In the genomic region with DNA sequence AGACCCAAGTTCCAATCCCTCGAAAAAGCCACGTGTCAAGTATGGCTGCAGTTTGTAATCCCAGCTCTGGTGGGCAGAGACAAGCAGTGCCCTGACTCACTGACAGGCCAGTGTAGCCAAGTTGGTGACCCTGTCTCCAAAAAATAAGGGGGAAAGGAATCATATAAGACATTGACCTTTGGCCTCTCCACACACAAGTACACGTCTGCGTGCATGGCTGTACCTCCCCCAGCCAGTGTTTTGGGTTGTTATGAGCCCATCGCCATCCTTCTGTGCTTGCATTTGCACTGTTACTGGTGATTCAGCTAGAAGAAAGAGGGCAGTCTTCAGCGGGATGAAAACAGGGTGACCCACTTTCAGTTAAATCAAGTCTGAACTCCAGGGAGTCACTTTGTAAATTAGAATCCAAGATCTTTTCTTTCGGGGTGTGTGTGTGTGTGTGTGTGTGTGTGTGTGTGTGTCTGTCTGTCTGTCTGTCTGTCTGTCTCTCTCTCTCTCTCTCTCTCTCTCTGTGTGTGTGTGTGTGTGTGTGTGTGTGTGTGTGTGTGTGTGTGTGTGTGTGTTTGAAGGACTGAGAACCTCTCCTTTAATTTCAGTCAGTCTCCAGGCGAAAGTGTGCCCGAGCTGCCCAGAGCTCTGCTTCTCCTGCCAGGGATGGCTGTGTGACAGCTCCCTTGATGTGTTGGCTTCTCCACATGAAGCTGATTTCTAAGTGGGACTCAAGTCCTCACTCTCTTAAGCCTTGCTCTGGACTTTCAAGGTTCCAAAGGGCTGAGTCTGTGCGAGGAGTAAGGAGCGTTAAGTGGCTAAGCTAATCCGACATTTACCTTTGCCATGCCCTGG, we compare ENCODE assay signal across 12 mouse cellular contexts. TPM values are rescaled to one million over a fixed set of nuclear protein-coding genes. Genes with fewer than 3 reads are reported as not detected.
DNase-seq lines count a peak whose midpoint lies in the region; ATAC-seq lines count a peak whose summit lies in the region.
"Had no signal": no experiment of that assay in that cellular context is flagged by ENCODE, and none has a peak within 500 bp of the region (broad histone marks: within the 10 kb centered on the region; RNA-seq: fewer than 3 reads in every experiment).

No protein-coding gene starts in this region.

- peak overlapping the region; percentile 22 for H3K9ac ChIP-seq in forebrain, embryonic 15.5 days (replicated peaks)
- H3K9ac ChIP-seq in midbrain, embryonic 14.5 days (replicated peaks; ENCODE audit: low read length) = peak overlapping the region; percentile 17; the same call in 1 of the 2 replicates
- H3K9ac ChIP-seq: lung, embryonic 14.5 days had no signal

- peak overlapping the region; percentile 87 for H3K27ac ChIP-seq in forebrain, embryonic 15.5 days (replicated peaks)
- peak overlapping the region; percentile 27; the same call in 1 of the 2 replicates for H3K27ac ChIP-seq in midbrain, embryonic 14.5 days (replicated peaks; ENCODE audit: low read depth, low read length)

- peak overlapping the region; percentile 49; the same call in 1 of the 2 replicates for H3K4me3 ChIP-seq in forebrain, embryonic 15.5 days
- H3K4me3 ChIP-seq in midbrain, embryonic 14.5 days (replicated peaks; ENCODE audit: low read depth, low read length) = peak overlapping the region; percentile 44

- H3K36me3 ChIP-seq in forebrain, embryonic 15.5 days = no peaks in the 10 kb centered on the region
- H3K36me3 ChIP-seq in midbrain, embryonic 14.5 days (ENCODE audit: control insufficient read depth, insufficient read depth, low read length) = no peaks in the 10 kb centered on the region

- H3K27me3 ChIP-seq in forebrain, embryonic 15.5 days = no peaks in the 10 kb centered on the region
- H3K27me3 ChIP-seq in midbrain, embryonic 14.5 days (ENCODE audit: control insufficient read depth, insufficient read depth, low read length) = no peaks in the 10 kb centered on the region

- WGBS in forebrain, embryonic 15.5 days = 30% methylated on average over 12 of the region's 12 CpGs
- 41% methylated on average over 12 of the region's 12 CpGs for WGBS in midbrain, embryonic 14.5 days

- DNase-seq in frontal cortex, postnatal 25 days (ENCODE audit: low spot score in 2 of 2) = no peak
- peak; percentile 59 to 72 for DNase-seq in cerebellum, postnatal 10 days
- DNase-seq in midbrain, embryonic 14.5 days = no peak
- no peak for DNase-seq in spleen, postnatal 4 days (ENCODE audit: low spot score in 2 of 2)
- no peak for DNase-seq in layer of hippocampus, adult 9-10 months (ENCODE audit: low spot score)
- DNase-seq in urinary bladder, postnatal 36 days (ENCODE audit: low spot score in 2 of 2) = no peak
- DNase-seq: embryo, embryonic 11 days; gastrocnemius, postnatal 25 days; lung, embryonic 14.5 days; thymus, postnatal 36 days had no signal

- peaks cover 85% of the 10 kb centered on the region for H3K4me1 ChIP-seq in forebrain, embryonic 15.5 days
- peaks cover 62% of the 10 kb centered on the region for H3K4me1 ChIP-seq in midbrain, embryonic 14.5 days (ENCODE audit: control insufficient read depth, insufficient read depth, low read length)

- peak overlapping the region; percentile 62 for H3K4me2 ChIP-seq in forebrain, embryonic 15.5 days (replicated peaks)
- peak overlapping the region; percentile 77 for H3K4me2 ChIP-seq in midbrain, embryonic 14.5 days (ENCODE audit: low read length)
- H3K4me2 ChIP-seq: lung, embryonic 14.5 days had no signal

- H3K9me3 ChIP-seq in forebrain, embryonic 15.5 days = no peaks in the 10 kb centered on the region
- no peaks in the 10 kb centered on the region for H3K9me3 ChIP-seq in midbrain, embryonic 14.5 days (ENCODE audit: control insufficient read depth, low read length)

- peak; percentile 29; the same call in 1 of the 2 replicates for ATAC-seq in frontal cortex, adult (ENCODE audit: low TSS enrichment)
- no peak for ATAC-seq in forebrain, embryonic 15.5 days (replicated peaks)
- ATAC-seq in midbrain, embryonic 14.5 days (ENCODE audit: low FRiP score, low TSS enrichment) = no peak

RNA-seq across cellular contexts. Expression of a gene that starts 43.4 kb away (rescaled TPM):
- polyA plus RNA-seq in forebrain, embryonic 15.5 days (2015; fragmentation: Nextera tagmentation; extraction: Ambion mirVana) = 3.3 and 4.2 TPM in 2 replicates
- 3.1 and 3.2 TPM in 2 replicates for polyA plus RNA-seq in midbrain, embryonic 14.5 days (2014; fragmentation: Nextera tagmentation; extraction: Ambion mirVana)

Comparison
In these comparisons a context has a peak if more than half of its experiments do, and no peak if none do; other contexts are left out.
1. DNase-seq: peak in cerebellum, postnatal 10 days (2 of 2); none in frontal cortex, postnatal 25 days (0 of 2), midbrain, embryonic 14.5 days (single experiment), spleen, postnatal 4 days (0 of 2), layer of hippocampus, adult 9-10 months (single experiment) and urinary bladder, postnatal 36 days (0 of 2).